In the genomic region with DNA sequence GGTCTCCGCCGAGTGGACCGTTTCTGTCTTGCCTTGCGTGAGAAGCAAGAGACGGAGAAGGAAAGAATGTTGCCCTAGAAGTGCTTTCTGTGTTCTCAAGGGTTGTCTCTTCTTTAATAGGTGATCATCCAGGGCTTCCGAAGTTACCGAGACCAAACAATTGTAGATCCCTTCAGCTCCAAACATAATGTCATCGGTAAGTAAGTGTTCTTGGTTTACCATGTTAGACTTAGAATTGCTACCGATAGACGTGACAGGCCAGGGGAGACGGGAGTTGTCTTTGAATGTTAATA, we compare ENCODE assay signal across 9 mouse cellular contexts. TPM values are rescaled to one million over a fixed set of nuclear protein-coding genes. Genes with fewer than 3 reads are reported as not detected.
A peak's percentile ranks its signal among the peaks of the same experiment; 100 is the strongest.
DNase-seq lines count a peak whose midpoint lies in the region; ATAC-seq and TF ChIP-seq lines count a peak whose summit lies in the region.
"Had no signal": no experiment of that assay in that cellular context is flagged by ENCODE, and none has a peak within 500 bp of the region (broad histone marks: within the 10 kb centered on the region; RNA-seq: fewer than 3 reads in every experiment).

No protein-coding gene starts in this region.

- no peak for TF ChIP-seq POLR2A in brain, embryonic 14.5 days (IDR thresholded peaks at IDR 0.05; ENCODE audit: borderline replicate concordance, extremely low read depth, insufficient read depth, insufficient read length, poor library complexity, severe bottlenecking)

- no peaks in the 10 kb centered on the region for H3K27me3 ChIP-seq in kidney, embryonic 16.5 days (ENCODE audit: insufficient read depth, low read length)
- H3K27me3 ChIP-seq in hindbrain, embryonic 14.5 days (ENCODE audit: control insufficient read depth, insufficient read depth, low read length), result no peaks in the 10 kb centered on the region
- no peaks in the 10 kb centered on the region for H3K27me3 ChIP-seq in midbrain, embryonic 15.5 days (replicated peaks)

- H3K4me2 ChIP-seq in kidney, embryonic 16.5 days (replicated peaks; ENCODE audit: low read depth, low read length), result peak overlapping the region; percentile 88
- H3K4me2 ChIP-seq in hindbrain, embryonic 14.5 days (replicated peaks), result peak overlapping the region; percentile 96
- peak overlapping the region; percentile 66 for H3K4me2 ChIP-seq in midbrain, embryonic 15.5 days

- peaks cover 15% of the 10 kb centered on the region; the same call in 1 of the 2 replicates for H3K36me3 ChIP-seq in kidney, embryonic 16.5 days (ENCODE audit: insufficient read depth, low read length)
- H3K36me3 ChIP-seq in hindbrain, embryonic 14.5 days (replicated peaks; ENCODE audit: control insufficient read depth, insufficient read depth), result peaks cover 16% of the 10 kb centered on the region
- peaks cover 5% of the 10 kb centered on the region; the same call in 1 of the 2 replicates for H3K36me3 ChIP-seq in midbrain, embryonic 15.5 days (replicated peaks)

- H3K4me3 ChIP-seq in kidney, embryonic 16.5 days (ENCODE audit: low read length), result peak overlapping the region; percentile 97
- H3K4me3 ChIP-seq in hindbrain, embryonic 14.5 days (replicated peaks; ENCODE audit: low read length), result peak overlapping the region; percentile 93
- peak overlapping the region; percentile 78 for H3K4me3 ChIP-seq in midbrain, embryonic 15.5 days

- WGBS in kidney, embryonic 16.5 days, result 7% methylated on average over 11 of the region's 11 CpGs
- WGBS in hindbrain, embryonic 14.5 days, result 11% methylated on average over 11 of the region's 11 CpGs
- 8% methylated on average over 11 of the region's 11 CpGs for WGBS in midbrain, embryonic 15.5 days

- no peak for DNase-seq in kidney, postnatal 36 days
- peak; percentile 37 for DNase-seq in brain, embryonic 14.5 days (ENCODE audit: low read depth)
- peak; percentile 30 for DNase-seq in hindbrain, embryonic 14.5 days (ENCODE audit: low spot score)
- no peak for DNase-seq in left cerebral cortex, postnatal 36 days (ENCODE audit: low spot score in 2 of 2)
- DNase-seq in kidney, postnatal 14 days, result no peak

- H3K27ac ChIP-seq in kidney, embryonic 16.5 days (ENCODE audit: low read length), result no peak overlapping the region; the same call in 1 of the 2 replicates
- peak overlapping the region; percentile 98 for H3K27ac ChIP-seq in hindbrain, embryonic 14.5 days
- peak overlapping the region; percentile 96; the same call in 1 of the 2 replicates for H3K27ac ChIP-seq in midbrain, embryonic 15.5 days

- no peaks in the 10 kb centered on the region for H3K9me3 ChIP-seq in kidney, embryonic 16.5 days (ENCODE audit: low read length)
- no peaks in the 10 kb centered on the region for H3K9me3 ChIP-seq in hindbrain, embryonic 14.5 days (ENCODE audit: control insufficient read depth, low read length)
- no peaks in the 10 kb centered on the region for H3K9me3 ChIP-seq in midbrain, embryonic 15.5 days

- peak overlapping the region; percentile 98 for H3K9ac ChIP-seq in kidney, embryonic 16.5 days (replicated peaks; ENCODE audit: low read length)
- H3K9ac ChIP-seq in hindbrain, embryonic 14.5 days, result peak overlapping the region; percentile 83
- H3K9ac ChIP-seq in midbrain, embryonic 15.5 days, result peak overlapping the region; percentile 81

- intact Hi-C loops in left cerebral cortex, postnatal 36 days (cut with DNase I), result loop anchor here (5.0 kb wide), 1 partner anchor 36 kb away; no protein-coding TSS in a partner anchor

- peaks cover 14% of the 10 kb centered on the region for H3K4me1 ChIP-seq in kidney, embryonic 16.5 days (ENCODE audit: insufficient read depth, low read length)
- H3K4me1 ChIP-seq in hindbrain, embryonic 14.5 days (replicated peaks; ENCODE audit: control insufficient read depth, insufficient read depth, low read length), result peaks cover 20% of the 10 kb centered on the region
- peaks cover 20% of the 10 kb centered on the region for H3K4me1 ChIP-seq in midbrain, embryonic 15.5 days

- no peak for TF ChIP-seq CTCF in brain, embryonic 14.5 days (IDR thresholded peaks at IDR 0.05; ENCODE audit: borderline replicate concordance, extremely low read depth, insufficient read depth, insufficient read length)

- no peak for ATAC-seq in kidney, embryonic 16.5 days (ENCODE audit: low FRiP score, low TSS enrichment)
- no peak for ATAC-seq in hindbrain, embryonic 14.5 days (ENCODE audit: low FRiP score)
- no peak for ATAC-seq in midbrain, embryonic 15.5 days (replicated peaks)
- ATAC-seq in CD4-positive, CD25-positive, alpha-beta regulatory T cell, adult 4 months, result no peak
- ATAC-seq: activated CD4-positive, CD25-positive, alpha-beta regulatory T cell, adult 4 months had no signal

RNA-seq across cellular contexts. Expression of gene Smc3, which starts 1.1 kb away (rescaled TPM):
- 68.3 and 70.7 TPM in 2 replicates for polyA plus RNA-seq in kidney, embryonic 16.5 days (2015; fragmentation: Nextera tagmentation; extraction: Ambion mirVana)
- polyA plus RNA-seq in brain, embryonic 14.5 days (2012; rRNA removed), result 28.8 and 42.8 TPM in 2 replicates
- 50.0 and 53.1 TPM in 2 replicates for polyA plus RNA-seq in hindbrain, embryonic 14.5 days (2014; fragmentation: Nextera tagmentation; extraction: Ambion mirVana)
- 60.0 and 61.1 TPM in 2 replicates for polyA plus RNA-seq in midbrain, embryonic 15.5 days (2015; fragmentation: Nextera tagmentation; extraction: Ambion mirVana)
- total RNA-seq in left cerebral cortex, postnatal 36 days (2021), result 10 to 100 TPM; 32.5 to 40.1 TPM
- 10 to 100 TPM; 38.9 to 40.8 TPM for polyA plus RNA-seq in CD4-positive, CD25-positive, alpha-beta regulatory T cell, adult 4 months (2017; shearing (Covaris generic))

RNA-seq across cellular contexts. Expression of gene Nutf2-ps1, which starts 12.4 kb away (rescaled TPM):
- polyA plus RNA-seq in kidney, embryonic 16.5 days (2015; fragmentation: Nextera tagmentation; extraction: Ambion mirVana), result 395 and 457 TPM in 2 replicates
- polyA plus RNA-seq in brain, embryonic 14.5 days (2012; rRNA removed), result 51.5 and 58.1 TPM in 2 replicates
- 190 and 201 TPM in 2 replicates for polyA plus RNA-seq in hindbrain, embryonic 14.5 days (2014; fragmentation: Nextera tagmentation; extraction: Ambion mirVana)
- 219 and 237 TPM in 2 replicates for polyA plus RNA-seq in midbrain, embryonic 15.5 days (2015; fragmentation: Nextera tagmentation; extraction: Ambion mirVana)
- total RNA-seq in left cerebral cortex, postnatal 36 days (2021), result 10 to 100 TPM; 38.8 to 46.6 TPM
- polyA plus RNA-seq in CD4-positive, CD25-positive, alpha-beta regulatory T cell, adult 4 months (2017; shearing (Covaris generic)), result 100 to 1,000 TPM; 158 to 191 TPM

Comparison
In these comparisons a context has a peak if more than half of its experiments do, and no peak if none do; other contexts are left out.
1. DNase-seq: peak in brain, embryonic 14.5 days (single experiment) and hindbrain, embryonic 14.5 days (single experiment); none in kidney, postnatal 36 days (0 of 2), left cerebral cortex, postnatal 36 days (0 of 2) and kidney, postnatal 14 days (single experiment).
2. Peak in every context shown above with its lines, with median percentiles within 50 percentile points of each other: H3K4me2 ChIP-seq, H3K4me3 ChIP-seq and H3K9ac ChIP-seq.